Mouse (Mus musculus): ENCODE results near the gene Tnrc6b. TPM values are rescaled to one million over a fixed set of nuclear protein-coding genes. Genes with fewer than 3 reads are reported as not detected.

The Tnrc6b gene
- total RNA-seq (2022) = 10 to 100 TPM; 61.4 to 85.1 (median 69.2) TPM

DNA sequence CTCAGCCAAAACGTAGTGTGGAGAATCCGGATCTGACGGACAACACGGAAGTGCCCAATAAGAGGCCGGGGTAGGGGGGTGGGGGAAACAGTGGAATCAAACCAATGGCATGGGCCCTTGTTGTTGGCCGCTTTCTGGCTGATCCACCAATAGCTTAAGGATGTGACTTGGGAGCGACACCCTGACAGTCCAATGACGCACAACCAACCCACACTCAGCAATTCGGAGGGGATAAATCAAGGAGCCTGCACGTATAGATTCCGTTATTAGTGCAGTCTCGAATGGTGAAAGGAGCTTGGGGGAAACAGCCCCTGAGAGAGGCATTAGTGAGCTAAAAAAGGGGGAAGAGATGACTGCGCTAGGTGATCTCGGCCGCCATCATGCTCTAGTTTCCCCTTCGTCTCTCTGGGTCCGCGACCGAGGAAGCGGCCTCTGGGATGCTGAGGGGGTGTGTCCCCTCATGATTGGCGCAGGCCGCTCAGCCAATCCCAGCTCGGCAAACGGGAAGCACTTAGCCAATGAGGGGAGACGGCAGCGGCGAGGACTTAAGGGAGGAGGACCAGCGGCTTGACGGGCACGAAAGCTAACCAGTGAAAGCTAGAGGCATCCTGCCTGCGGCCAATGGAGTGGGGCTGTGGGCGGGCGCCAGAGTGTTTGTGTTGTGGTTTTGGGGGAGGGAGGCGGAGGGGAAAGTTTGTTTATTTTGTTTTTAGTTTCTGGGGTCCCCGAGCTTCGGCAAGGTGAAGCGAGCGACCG, at the start of gene Tnrc6b:
Tnrc6b (plus strand) TSS at position 706 of the 756 bp plus-strand sequence.
- peak; percentile 99 for DNase-seq

DNA sequence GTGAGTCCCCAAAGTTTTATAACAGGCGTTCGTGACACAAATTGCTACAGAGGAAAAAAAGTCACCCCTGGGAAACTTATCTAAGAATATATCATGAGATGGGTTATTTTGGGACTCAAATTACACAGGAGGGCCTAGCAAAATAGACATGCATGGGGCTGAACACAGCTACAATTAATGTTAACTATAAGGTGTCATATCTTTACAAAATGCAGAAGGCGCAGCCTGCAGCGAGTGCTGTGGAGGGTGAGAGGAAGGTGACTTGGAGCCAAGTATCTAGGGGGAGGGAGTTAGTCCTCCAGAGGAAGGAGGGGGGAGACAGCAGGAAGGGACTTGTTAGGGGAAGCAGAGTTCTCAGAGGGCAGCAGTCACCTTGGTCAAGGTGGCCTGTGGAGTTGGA, 46.7 kb upstream of the Tnrc6b start:
- DNase-seq = no peak

DNA sequence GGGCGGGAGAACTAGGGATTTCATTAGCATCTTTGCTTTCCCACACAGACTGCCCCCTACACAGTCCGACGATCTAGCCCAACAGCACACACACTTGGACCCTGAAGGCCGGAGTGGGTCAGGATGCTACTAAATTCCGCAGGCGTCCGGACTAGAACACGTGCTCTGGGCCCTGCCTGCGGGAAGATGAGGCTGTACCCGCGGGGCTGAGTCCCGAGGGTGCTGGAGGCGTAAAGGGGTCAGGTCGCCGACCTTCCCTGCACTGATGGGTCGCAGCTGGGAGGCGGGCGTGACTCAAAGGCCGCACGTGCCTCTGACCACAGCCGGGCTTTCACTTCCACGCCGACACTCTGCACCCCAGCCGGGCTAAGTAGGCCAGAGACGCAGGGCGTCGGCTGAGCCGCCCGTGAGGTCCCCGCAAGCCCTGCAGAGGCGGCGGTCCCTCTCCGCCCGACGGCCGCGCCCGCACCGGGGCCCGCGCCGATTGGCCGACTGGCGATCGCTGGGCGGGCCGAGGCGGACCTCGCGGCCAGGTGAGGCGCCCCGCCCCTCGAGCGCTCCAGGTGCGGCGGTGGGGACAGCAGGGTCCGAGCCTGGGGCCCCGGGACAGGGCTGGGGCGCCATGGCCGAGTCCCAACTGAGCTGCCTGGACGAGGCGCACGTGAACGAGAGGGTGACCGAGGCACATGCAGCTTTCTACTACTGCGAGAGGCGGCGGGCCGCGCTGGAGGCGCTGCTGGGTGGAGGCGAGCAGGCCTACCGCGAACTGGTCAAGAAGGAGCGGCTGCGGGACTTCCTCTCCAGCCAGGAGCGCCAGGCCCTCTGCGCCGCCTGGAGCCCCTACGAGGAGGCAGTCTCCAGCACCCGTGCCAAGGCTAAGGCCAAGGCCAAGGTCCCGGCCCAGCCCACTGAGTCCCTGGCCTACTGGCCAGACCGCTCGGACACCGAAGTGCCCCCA, 39.5 kb upstream of the Tnrc6b start, which contains the start of gene Fam83f:
Fam83f (plus strand) TSS at position 553 of the 958 bp plus-strand sequence.
- peak; percentile 13 for DNase-seq

DNA sequence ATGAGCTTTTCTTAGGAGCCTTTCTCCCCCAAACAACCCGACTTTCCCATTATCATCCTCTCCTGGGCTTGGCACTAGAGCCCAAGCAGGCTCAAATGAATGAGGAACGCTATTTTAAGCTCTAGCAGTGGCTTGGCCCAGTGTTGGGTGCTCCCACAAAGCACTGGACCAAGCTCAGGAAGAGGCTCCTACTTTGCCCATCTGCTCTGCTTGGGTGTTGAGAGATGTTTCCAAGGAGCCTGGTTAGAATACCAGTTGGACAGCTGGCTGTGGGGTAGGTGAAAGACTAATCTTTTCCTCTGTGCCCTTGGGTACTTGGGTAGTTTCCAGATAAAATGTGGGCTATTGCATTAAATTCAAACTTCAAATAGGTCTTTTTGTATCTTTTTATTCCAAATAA, 38.3 kb upstream of the Tnrc6b start:
- no peak for DNase-seq

DNA sequence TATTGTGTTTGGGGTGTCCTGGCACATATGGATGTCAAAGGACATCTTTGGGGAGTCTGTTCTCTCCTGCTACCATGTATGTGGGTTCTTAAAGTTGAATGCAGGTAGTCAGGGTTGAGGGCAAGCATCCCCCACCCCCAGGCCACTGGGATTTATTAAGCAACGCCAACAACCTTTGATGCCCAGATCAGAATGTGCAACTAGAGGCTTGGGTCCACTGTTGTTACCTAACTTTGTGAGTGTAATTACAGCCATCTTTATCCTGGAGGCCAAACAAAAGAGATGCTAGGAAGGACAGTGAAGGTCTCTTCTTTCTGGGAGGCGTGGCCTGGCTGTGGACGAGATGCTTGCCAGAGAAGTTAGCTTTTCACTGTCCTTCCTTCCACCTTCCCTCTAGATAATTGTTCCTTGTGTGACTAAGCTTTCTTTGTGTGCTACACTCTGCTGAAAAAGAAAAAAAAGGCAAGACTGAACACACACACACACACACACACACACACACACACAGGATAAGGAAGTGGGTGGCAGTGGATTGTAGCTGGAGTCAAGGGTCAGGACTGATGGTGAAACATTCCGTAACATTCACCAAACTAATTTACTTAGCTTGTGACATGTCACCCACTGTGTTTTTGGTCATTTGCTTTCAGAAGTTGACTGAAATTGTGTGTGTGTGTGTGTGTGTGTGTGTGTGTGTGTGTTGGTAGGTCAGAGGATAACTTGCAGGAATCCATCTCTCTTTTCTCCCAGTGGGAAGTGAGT, 37.6 kb upstream of the Tnrc6b start:
- no peak for DNase-seq

DNA sequence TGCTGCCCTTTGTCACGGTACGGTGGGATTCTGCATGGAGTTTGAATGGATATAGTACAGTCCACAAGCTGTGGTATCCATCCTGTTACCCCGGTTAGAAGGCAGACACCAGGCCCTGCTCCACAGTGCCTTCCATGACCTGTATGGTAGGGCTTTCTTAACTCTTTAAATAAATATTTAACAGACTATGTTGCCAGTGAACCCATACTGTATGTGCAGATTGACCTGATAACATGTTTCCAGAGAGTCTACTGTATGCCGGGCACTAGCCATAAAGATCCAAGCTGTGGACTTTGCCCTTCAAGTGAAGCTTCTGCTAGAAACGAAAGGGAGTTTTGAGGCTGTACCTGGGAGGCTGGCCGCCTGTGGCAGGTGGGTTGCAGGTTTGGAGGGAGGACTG, 36.4 kb upstream of the Tnrc6b start:
- no peak for DNase-seq

DNA sequence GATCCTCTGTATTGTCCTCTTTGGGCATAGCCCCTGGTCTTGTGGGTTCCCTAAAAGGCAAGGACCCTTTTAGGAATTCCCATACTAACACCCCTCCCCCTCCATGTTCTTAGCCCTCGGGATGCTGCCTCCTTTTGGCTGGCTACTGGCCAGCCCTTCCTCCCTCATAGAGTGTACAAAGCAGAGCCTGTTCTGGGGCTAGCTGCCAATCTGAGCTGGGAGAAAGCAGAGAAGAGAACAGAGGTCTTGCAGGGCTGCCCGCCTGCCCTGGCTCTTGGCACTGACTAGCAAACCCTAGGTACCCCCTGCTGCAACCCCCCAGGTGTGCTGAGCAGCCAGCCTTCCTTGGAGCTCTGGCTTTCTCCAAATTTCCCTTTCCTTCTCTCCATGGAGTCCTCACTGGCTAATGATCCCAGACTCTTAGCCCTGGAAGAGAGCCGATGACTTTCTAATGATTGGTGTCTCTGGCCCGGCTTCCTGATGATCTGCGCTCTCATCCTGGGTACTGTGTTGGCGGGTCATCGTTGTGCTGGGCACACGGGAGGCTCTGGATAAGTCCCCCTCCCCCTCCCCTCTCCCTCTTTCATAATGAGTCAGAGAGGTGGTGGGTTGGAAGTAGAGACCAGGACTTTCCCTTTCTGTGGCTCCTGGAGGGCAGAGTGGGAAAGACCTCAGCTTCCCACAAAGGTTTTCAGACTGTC, 31.4 kb upstream of the Tnrc6b start:
- no peak for DNase-seq

DNA sequence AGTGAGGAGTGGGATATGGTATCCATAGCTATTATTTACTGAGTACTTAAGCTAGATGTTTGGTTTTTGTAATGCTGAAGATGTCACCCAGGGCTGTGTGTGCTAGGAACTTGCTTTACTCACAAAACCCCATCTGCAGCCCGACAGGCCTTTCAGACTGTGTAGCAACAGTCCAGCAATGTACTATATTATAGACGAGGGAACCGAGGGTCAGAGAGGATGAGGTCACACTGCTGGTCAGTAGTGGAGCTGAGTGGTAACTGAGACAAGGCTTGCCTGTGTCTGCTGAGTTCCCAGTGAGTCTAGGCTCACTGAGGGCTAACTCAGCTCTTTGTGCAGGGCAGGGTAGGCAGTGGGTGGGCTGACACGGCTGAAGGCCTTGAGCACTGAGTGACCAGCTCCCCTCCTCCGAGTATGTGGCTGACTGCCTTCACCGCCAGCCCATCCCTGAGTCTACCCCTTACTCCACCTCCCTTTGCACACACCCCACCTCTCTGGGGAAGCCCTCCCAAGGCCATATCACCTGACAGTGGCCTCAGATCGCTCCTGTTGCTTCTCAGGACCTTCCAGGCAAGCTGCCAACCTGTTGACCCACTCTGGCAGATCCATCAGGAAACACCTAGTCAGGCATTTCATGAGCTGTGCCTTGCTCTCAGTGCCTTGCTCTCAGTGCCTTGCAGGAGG, 30.6 kb upstream of the Tnrc6b start:
- DNase-seq = no peak

DNA sequence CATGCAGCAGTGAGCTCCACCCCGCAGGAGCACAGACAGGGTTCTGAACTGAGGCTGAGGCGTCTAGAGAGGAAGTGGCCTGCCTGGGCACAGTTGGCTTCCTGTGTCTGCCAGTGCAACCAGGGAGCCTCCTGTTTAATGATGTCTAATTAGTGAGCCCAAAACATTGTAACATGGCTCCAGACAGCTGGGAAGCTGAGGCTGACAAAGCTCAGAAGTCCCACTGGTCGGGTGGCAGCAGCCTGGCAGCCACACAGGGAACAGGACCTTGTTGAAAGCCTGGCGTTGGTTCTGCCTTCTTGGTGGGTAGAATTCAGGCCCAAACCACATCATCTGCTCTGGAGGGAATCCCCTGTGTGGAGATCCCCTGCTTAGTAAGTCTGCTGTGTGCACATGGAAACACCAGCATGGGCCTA, 29.6 kb upstream of the Tnrc6b start:
- no peak for DNase-seq

DNA sequence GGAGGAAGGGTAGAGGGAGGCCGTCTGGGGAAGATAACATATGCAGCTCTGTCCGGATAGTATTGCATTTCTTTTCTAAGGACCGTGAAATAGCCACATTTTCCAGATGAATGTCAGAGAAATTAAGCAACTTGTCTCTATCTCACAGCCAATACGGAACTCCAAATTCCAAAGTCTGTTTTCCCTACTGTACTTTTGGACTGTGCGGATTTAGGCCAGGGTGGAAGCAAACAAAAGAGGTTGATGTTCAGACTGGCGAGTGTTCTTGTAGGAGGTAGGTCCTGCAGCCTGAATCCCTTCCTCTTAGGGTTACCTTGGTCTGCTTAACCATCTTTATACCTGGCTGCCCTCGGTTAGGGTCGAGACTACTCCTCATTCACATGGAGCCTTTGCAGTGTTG, 28.8 kb upstream of the Tnrc6b start:
- no peak for DNase-seq

DNA sequence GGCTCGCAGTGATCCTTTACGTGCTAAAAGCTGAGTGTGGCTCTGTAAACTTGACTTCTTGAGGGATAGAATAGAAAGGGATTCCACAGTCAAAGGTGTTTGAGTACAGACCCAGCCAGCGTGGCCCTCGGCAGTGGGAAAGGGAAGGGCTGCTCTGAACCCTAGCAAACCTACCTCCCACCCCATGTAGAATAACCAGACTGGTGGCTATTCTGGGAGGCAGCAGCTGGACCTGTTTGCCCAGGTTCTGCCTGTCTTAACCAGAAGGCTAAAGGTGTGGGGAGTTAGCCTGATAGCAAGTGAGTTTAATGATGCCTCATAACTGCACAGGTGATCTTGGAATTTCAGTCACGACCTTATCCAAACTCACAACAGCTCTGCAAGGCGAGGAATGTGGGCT, 28.0 kb upstream of the Tnrc6b start:
- DNase-seq = no peak

DNA sequence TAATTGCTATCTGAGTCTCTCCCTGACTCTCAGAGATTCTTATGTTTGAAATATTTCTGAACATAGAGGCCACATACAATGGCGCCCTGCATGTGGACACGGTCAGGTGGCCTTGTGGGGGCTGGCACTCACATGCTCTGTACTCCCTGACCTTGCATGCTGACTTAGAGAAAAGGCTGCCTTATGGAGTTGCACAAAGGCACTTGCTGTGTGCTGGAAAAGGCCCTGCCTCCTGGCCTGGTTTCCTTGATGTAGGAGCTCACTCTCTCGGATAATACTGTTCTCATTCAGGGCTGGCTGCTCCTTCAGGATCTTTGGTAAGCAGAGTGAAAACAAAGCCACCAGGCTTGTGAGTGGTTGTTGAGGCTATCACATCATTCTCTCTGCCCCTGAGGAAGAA, 27.1 kb upstream of the Tnrc6b start:
- no peak for DNase-seq

DNA sequence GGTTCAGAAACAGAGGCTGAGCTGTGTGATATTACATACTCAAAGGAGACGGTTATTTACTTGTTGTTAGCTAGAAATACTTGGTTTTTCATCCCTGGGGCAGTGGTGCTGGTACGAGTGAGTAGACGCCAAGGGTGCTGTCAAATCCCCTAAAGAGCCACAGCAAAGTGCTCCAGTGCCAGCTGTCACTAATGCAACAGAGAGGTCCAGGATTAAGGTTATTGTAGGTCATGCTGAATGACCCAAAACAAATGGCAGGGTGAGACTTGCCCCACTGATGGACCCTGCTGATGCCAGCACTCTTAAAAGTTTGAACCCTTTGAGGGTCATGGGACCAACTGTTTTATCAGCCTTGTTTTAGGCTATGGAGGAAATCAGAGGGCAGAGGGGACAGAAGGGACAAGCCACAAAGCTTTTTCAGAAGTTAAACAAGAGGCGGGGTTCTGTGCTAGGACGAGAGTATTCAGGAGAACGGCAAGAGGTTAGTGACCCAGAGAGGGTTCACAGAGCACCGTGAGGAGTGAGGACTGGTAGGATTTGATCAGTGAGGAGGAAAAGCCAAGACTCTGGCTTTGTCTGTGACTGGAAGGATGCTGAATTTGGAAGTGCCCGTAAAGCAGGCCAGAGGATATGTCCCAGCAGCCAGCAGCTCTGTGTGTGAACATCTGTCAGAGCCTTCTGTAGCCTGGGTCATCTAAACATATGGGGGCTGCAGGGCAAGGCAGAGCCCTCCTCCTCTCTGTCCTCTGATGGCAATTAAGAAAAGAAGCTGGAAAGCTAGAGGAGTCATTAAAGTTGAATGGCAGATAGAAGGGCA, 26.1 kb upstream of the Tnrc6b start:
- DNase-seq = no peak

DNA sequence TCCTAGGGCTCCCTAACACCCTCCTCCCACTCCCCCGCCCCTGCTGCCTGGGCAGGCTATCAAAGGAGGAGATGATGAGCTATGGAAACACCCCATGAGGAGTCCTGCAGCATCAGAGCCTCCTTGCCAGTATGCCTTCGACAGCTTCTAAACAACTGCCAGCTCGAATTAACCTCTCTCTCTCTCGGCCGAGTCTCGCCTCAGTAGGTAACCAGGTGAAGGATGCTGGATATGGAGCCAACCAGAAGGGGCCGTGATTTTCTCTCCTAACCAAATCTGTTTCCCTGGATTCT, 25.6 kb upstream of the Tnrc6b start:
- no peak for DNase-seq

DNA sequence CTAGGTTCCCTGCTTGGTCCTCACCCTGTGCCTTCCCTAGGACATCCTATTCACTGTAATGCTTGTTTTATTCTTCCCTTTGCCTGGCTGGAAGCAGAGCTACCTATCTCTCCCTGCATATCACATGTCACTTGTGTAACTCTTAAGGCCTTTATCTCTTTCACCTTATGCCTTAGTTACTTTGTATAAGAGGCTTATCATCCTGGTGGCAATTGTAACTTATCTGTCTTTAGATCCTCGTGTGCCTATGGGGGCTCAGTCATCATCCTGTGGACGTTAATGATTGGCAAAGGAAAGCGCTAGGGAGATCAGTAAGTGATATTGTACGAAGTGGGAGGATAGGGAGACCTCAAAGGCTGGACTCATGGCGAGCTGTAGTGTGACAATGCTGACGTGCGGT, 22.6 kb upstream of the Tnrc6b start:
- DNase-seq = no peak

DNA sequence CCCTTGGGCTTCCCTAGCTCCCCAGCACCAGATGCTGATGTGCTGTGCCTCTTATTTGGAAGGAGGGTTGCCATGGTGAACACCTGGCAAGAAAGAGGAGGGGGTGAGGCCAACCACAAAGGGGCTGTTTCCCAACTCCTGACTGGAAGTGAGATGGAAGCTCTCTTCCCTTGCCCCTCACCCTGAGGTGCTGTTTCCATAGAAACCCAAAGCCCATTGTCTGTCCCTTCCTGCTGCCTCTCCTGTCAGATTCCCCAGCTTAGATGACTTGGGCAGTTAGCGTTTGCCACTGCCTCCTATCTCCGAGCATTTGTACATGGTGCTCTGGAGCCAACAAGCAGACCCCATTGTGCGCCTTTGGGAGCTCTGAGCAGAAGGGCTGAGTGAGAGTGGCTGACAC, 17.6 kb upstream of the Tnrc6b start:
- no peak for DNase-seq

DNA sequence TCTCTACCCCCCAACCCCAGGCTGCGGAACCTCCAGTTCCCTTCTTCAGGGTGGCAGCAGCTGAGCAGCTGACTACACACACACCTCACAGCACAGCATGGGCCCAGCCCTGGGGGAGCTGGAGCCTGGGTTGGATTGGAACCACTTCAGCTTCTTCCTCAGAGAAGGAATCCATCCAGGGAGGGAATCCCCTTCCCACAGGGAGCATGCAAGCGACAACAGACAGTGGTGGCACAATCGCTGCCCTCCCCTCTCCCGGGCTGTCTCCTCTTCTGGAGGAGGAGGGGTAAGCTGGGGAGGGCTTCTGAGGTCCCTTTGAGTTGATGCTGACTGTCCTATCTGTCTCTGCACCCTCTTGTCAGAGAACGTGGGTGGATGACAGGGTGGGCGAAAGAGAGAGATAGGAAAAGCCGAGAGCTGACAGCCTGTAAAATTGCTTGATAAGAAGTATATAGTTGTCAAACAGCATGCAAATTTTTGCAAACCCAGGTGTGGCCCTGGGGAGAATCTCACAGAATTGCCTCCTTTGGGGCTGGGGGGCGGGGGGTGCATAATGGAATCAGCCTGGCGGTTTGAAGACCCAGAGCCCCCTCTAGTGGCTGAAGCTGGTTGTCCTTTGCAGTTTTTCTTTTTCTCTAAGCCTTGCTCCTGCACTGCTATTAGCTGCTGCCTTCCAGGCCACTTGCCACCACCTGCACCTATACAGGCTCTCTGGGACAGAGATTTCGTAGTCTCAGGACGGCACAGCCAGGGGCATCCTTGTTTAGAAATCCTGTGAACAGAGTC, 16.8 kb upstream of the Tnrc6b start:
- no peak for DNase-seq

DNA sequence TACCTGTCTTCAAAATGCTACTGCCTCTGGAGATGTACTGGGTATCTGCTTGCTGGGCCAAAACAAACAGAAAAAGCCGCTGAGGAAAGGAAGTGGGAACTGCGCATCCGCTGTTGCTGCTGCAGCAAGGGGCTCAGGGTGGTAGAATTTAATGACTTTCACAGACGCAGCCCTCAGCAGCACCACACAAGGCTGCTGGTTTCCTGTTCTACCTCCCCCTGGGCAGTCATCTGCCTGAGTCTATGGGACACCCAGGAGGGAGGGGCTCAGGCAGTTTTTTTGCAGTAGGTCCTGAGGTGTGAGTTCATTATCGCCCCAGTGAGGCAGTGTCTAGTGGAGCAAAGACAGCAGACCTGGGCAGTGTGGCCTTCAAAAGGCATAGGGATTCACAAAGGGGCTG, 13.5 kb upstream of the Tnrc6b start:
- no peak for DNase-seq

DNA sequence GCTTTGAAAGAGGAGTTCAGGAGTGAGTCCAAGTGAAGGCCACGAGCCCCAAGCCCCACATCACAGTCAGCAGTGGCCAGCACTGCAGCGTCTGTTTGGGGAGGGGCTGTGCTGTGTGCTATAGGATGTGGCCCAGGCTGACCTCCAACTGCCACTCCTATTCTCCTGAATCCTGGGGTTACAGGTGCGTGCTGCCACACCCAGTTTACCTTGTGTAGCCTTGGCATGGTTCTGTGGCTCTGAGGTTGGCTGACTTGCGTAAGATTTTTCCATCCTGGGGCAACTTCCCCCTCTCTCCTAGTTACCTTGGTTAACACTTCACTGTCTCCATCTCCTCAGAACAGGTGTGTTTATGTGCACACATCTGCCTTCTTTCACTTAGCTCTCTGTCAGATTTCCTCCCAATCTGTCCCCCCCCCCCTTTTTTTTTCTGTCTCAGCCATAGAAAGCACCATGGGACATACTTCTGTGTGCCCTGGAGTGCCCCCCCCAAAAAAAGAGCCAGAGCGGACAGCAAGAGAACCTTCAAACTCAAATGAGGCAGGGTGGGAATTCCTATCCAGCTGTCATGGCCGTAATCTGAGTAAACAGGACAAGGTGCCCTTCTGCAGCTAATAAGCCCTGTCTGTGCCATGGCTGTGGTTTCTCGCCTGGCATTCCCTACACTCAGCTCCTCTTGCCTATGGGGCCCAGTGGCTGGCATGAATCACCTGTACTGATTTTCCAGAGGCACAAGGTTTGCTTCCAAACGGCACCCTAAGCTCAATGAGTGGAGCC, 9.4 kb upstream of the Tnrc6b start:
- no peak for DNase-seq
